Mouse (Mus musculus) lung, postnatal 0 days (tissue): ENCODE data around the gene Tprg.

ENCODE experiments used
- CTCF ChIP-seq: IDR thresholded peaks from 2 replicates; pipeline ENCODE4 v1.5.1; 2016; ENCODE audit warnings: antibody characterized with exemption, mild to moderate bottlenecking
- EP300 ChIP-seq: IDR thresholded peaks from 2 replicates; pipeline ENCODE4 v1.6.1; 2016; ENCODE audit warnings: antibody characterized with exemption, mild to moderate bottlenecking, control low read depth

DNA sequence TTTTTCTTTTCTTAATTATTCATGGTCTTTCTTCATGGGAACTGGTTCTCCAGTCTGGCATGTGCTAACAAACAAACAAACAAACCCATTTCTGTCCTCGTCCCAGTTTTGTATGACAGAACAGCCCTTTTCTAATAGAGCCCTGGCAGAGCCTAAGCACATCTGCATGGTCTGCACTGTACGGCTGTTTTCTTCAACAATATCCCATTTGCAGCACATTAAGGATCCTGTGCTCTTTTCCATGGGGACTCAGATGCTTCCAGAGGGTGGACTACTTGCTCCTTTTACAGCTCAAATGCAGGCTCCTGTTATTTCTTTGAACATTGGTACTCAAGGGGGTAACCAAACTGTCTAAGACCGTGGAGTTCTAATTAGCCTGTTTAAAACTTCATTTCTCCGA, 178.1 kb downstream of the Tprg start:
- TF ChIP-seq CTCF, result no peak
- TF ChIP-seq EP300, result no peak
